Mouse (Mus musculus) stomach, adult 2 months (tissue): Measurements from ENCODE around the gene Polr3gl. TPM values are rescaled to one million over a fixed set of nuclear protein-coding genes. Genes with fewer than 3 reads are reported as not detected.

ENCODE experiments used
- polyA plus RNA-seq: library from polyadenylated mRNA; depleted of rRNA; stranded (reverse); fragments of >200 nt; gene quantifications from 2 replicates; pipeline ENCODE4 v1.2.3, GENCODE M21; 2012; rRNA removed

Polr3gl gene
- 4.2 and 4.9 TPM in 2 replicates for polyA plus RNA-seq

GRCm38 (mm10) chr3:96593790-96594560 lies at the start of gene Polr3gl:
Gene Polr3gl, minus strand, starts transcription at chr3:96594181.

GRCm38 (mm10) chr3:96634928-96635879 lies 41.2 kb upstream of the Polr3gl start, which contains the start of the genes Pex11b and Gm42957:
Gene Pex11b, plus strand, starts transcription at chr3:96635376.
Gene Gm42957, plus strand, starts transcription at chr3:96635474.

GRCm38 (mm10) chr3:96629729-96630600 lies 36.0 kb upstream of the Polr3gl start, which contains the start of gene Rbm8a:
Gene Rbm8a, plus strand, starts transcription at chr3:96629933.

GRCm38 (mm10) chr3:96600639-96601250 lies 6.8 kb upstream of the Polr3gl start, which contains the start of gene Lix1l:
Gene Lix1l, plus strand, starts transcription at chr3:96601149.

GRCm38 (mm10) chr3:96596228-96596707 lies 2.3 kb upstream of the Polr3gl start, which contains the start of gene Ankrd34a:
Gene Ankrd34a, plus strand, starts transcription at chr3:96596636.

GRCm38 (mm10) chr3:96576690-96577541 lies 17.1 kb downstream of the Polr3gl start, which contains the start of gene Gm16253:
Gene Gm16253, plus strand, starts transcription at chr3:96576984.

GRCm38 (mm10) chr3:96557694-96558093 lies 36.3 kb downstream of the Polr3gl start, which contains the start of gene Txnip:
Gene Txnip, plus strand, starts transcription at chr3:96557957.

Other genes with a start within 250 kb of the Polr3gl start
- gene BC107364, start 141.9 kb downstream of the Polr3gl start, polyA plus RNA-seq, result 0.11 and 0.22 TPM in 2 replicates
- gene Hfe2, start 69.0 kb downstream of the Polr3gl start, polyA plus RNA-seq, result 5.6 and 7.5 TPM in 2 replicates
- gene Txnip, start 36.2 kb downstream of the Polr3gl start, polyA plus RNA-seq, result 353 and 474 TPM in 2 replicates
- gene Gm16253, start 17.2 kb downstream of the Polr3gl start, polyA plus RNA-seq, result 0.48 TPM in 1 of 2 replicates, not detected in the other
- gene Ankrd34a, start 2.5 kb upstream of the Polr3gl start, polyA plus RNA-seq, result 0.85 and 1.1 TPM in 2 replicates
- 4.0 and 6.1 TPM in 2 replicates for gene Lix1l, start 7.0 kb upstream of the Polr3gl start, polyA plus RNA-seq
- 0.35 and 0.47 TPM in 2 replicates for gene Rbm8a, start 35.8 kb upstream of the Polr3gl start, polyA plus RNA-seq
- gene Pex11b, start 41.2 kb upstream of the Polr3gl start, polyA plus RNA-seq, result 7.7 and 11.7 TPM in 2 replicates
- gene Gm42957, start 41.3 kb upstream of the Polr3gl start, polyA plus RNA-seq, result 0.04 TPM in 1 of 2 replicates, not detected in the other
- 0.46 and 1.5 TPM in 2 replicates for gene Itga10, start 51.4 kb upstream of the Polr3gl start, polyA plus RNA-seq
- 2.9 and 3.7 TPM in 2 replicates for gene Ankrd35, start 76.0 kb upstream of the Polr3gl start, polyA plus RNA-seq
- gene Pias3, start 102.2 kb upstream of the Polr3gl start, polyA plus RNA-seq, result 20.9 and 23.0 TPM in 2 replicates
- gene Nudt17, start 114.4 kb upstream of the Polr3gl start, polyA plus RNA-seq, result 4.9 and 6.6 TPM in 2 replicates
- 7.7 and 8.8 TPM in 2 replicates for gene Polr3c, start 133.4 kb upstream of the Polr3gl start, polyA plus RNA-seq
- 3.2 and 3.8 TPM in 2 replicates for gene Rnf115, start 133.5 kb upstream of the Polr3gl start, polyA plus RNA-seq
- gene Pdzk1, start 235.1 kb upstream of the Polr3gl start, polyA plus RNA-seq, result not detected in 2 replicates
- gene Cd160, start 235.2 kb upstream of the Polr3gl start, polyA plus RNA-seq, result 0.11 TPM in 1 of 2 replicates, not detected in the other